Mouse (Mus musculus): ENCODE measurements around the gene Casq2. TPM values are rescaled to one million over a fixed set of nuclear protein-coding genes. Genes with fewer than 3 reads are reported as not detected.

Gene Casq2
- polyA plus RNA-seq, 1 experiment from 2014 or later: 45.9 TPM

- H3K4me1 ChIP-seq (ENCODE audit: control insufficient read depth, insufficient read depth, low read length): no peaks in the 10 kb centered on the region
- H3K4me3 ChIP-seq (replicated peaks; ENCODE audit: low read length): no peak overlapping the region
- H3K4me2 ChIP-seq (ENCODE audit: low read depth, low read length): no peak overlapping the region
- no peaks in the 10 kb centered on the region for H3K9me3 ChIP-seq (replicated peaks; ENCODE audit: control insufficient read depth, low read length)
- no peaks in the 10 kb centered on the region for H3K27me3 ChIP-seq (ENCODE audit: control insufficient read depth, insufficient read depth, low read length)
- 43% methylated on average over 5 of the region's 5 CpGs for WGBS
- no peaks in the 10 kb centered on the region for H3K36me3 ChIP-seq (ENCODE audit: control insufficient read depth, insufficient read depth, low read length)
- H3K9ac ChIP-seq (ENCODE audit: low read length): no peak overlapping the region
- ATAC-seq (ENCODE audit: insufficient read depth, low FRiP score): peak; percentile 56; the same call in 1 of the 2 replicates
- H3K27ac ChIP-seq (ENCODE audit: low read length): peak overlapping the region; percentile 4; the same call in 1 of the 2 replicates
Observed at GRCm38 (mm10) chr3:102095412-102095811, 9.2 kb downstream of the Casq2 start.

GRCm38 (mm10) chr3:102096366-102096765, 10.2 kb downstream of the Casq2 start:
- no peak overlapping the region for H3K4me3 ChIP-seq (replicated peaks; ENCODE audit: low read length)
- H3K4me1 ChIP-seq (ENCODE audit: control insufficient read depth, insufficient read depth, low read length): no peaks in the 10 kb centered on the region
- 89% methylated on average over 8 of the region's 8 CpGs for WGBS
- no peaks in the 10 kb centered on the region for H3K9me3 ChIP-seq (replicated peaks; ENCODE audit: control insufficient read depth, low read length)
- H3K27ac ChIP-seq (ENCODE audit: low read length): 0 out of 2 replicates have a peak overlapping the region, but pooled peaks have one; percentile 4
- no peak overlapping the region for H3K4me2 ChIP-seq (ENCODE audit: low read depth, low read length)
- H3K36me3 ChIP-seq (ENCODE audit: control insufficient read depth, insufficient read depth, low read length): no peaks in the 10 kb centered on the region
- H3K9ac ChIP-seq (ENCODE audit: low read length): no peak overlapping the region
- ATAC-seq (ENCODE audit: insufficient read depth, low FRiP score): no peak
- H3K27me3 ChIP-seq (ENCODE audit: control insufficient read depth, insufficient read depth, low read length): no peaks in the 10 kb centered on the region

- Histone ChIP-seq H3K4me2 (ENCODE audit: low read depth, low read length) (no peak overlapping the region), H3K9ac (ENCODE audit: low read length) (no peak overlapping the region), H3K4me3 (replicated peaks; ENCODE audit: low read length) (no peak overlapping the region), H3K36me3 (ENCODE audit: control insufficient read depth, insufficient read depth, low read length) (no peaks in the 10 kb centered on the region), H3K9me3 (replicated peaks; ENCODE audit: control insufficient read depth, low read length) (no peaks in the 10 kb centered on the region), H3K4me1 (ENCODE audit: control insufficient read depth, insufficient read depth, low read length) (no peaks in the 10 kb centered on the region), H3K27me3 (ENCODE audit: control insufficient read depth, insufficient read depth, low read length) (no peaks in the 10 kb centered on the region), H3K27ac (ENCODE audit: low read length) (no peak overlapping the region)
- ATAC-seq (ENCODE audit: insufficient read depth, low FRiP score): no peak
- WGBS: 90% methylated on average over 2 of the region's 2 CpGs
Observed at GRCm38 (mm10) chr3:102096976-102097375, 10.8 kb downstream of the Casq2 start.

- H3K9ac ChIP-seq (ENCODE audit: low read length): no peak overlapping the region
- H3K9me3 ChIP-seq (replicated peaks; ENCODE audit: control insufficient read depth, low read length): no peaks in the 10 kb centered on the region
- WGBS: 42% methylated on average over 10 of the region's 10 CpGs
- no peak overlapping the region for H3K27ac ChIP-seq (ENCODE audit: low read length)
- H3K27me3 ChIP-seq (ENCODE audit: control insufficient read depth, insufficient read depth, low read length): no peaks in the 10 kb centered on the region
- no peaks in the 10 kb centered on the region for H3K36me3 ChIP-seq (ENCODE audit: control insufficient read depth, insufficient read depth, low read length)
- H3K4me2 ChIP-seq (ENCODE audit: low read depth, low read length): no peak overlapping the region
- no peak overlapping the region for H3K4me3 ChIP-seq (replicated peaks; ENCODE audit: low read length)
- ATAC-seq (ENCODE audit: insufficient read depth, low FRiP score): 0 out of 2 replicates have a peak, but pooled peaks have one; percentile 18
- H3K4me1 ChIP-seq (ENCODE audit: control insufficient read depth, insufficient read depth, low read length): peaks cover 3% of the 10 kb centered on the region; the same call in 1 of the 2 replicates
Observed at GRCm38 (mm10) chr3:102099242-102099641, 13.0 kb downstream of the Casq2 start.

- Histone ChIP-seq H3K27me3 (ENCODE audit: control insufficient read depth, insufficient read depth, low read length) (no peaks in the 10 kb centered on the region), H3K27ac (ENCODE audit: low read length) (no peak overlapping the region), H3K4me3 (replicated peaks; ENCODE audit: low read length) (no peak overlapping the region), H3K9me3 (replicated peaks; ENCODE audit: control insufficient read depth, low read length) (no peaks in the 10 kb centered on the region), H3K36me3 (ENCODE audit: control insufficient read depth, insufficient read depth, low read length) (no peaks in the 10 kb centered on the region), H3K9ac (ENCODE audit: low read length) (no peak overlapping the region), H3K4me2 (ENCODE audit: low read depth, low read length) (no peak overlapping the region), H3K4me1 (ENCODE audit: control insufficient read depth, insufficient read depth, low read length) (peaks cover 3% of the 10 kb centered on the region; the same call in 1 of the 2 replicates)
- ATAC-seq (ENCODE audit: insufficient read depth, low FRiP score): no peak
- WGBS: 86% methylated on average over 3 of the region's 3 CpGs
Observed at GRCm38 (mm10) chr3:102099793-102100192, 13.6 kb downstream of the Casq2 start.

GRCm38 (mm10) chr3:102101445-102101844, 15.2 kb downstream of the Casq2 start:
- no peak overlapping the region for H3K9ac ChIP-seq (ENCODE audit: low read length)
- no peak overlapping the region for H3K27ac ChIP-seq (ENCODE audit: low read length)
- no peak for ATAC-seq (ENCODE audit: insufficient read depth, low FRiP score)
- H3K27me3 ChIP-seq (ENCODE audit: control insufficient read depth, insufficient read depth, low read length): no peaks in the 10 kb centered on the region
- no peaks in the 10 kb centered on the region for H3K9me3 ChIP-seq (replicated peaks; ENCODE audit: control insufficient read depth, low read length)
- no peaks in the 10 kb centered on the region for H3K36me3 ChIP-seq (ENCODE audit: control insufficient read depth, insufficient read depth, low read length)
- peaks cover 3% of the 10 kb centered on the region; the same call in 1 of the 2 replicates for H3K4me1 ChIP-seq (ENCODE audit: control insufficient read depth, insufficient read depth, low read length)
- no peak overlapping the region for H3K4me2 ChIP-seq (ENCODE audit: low read depth, low read length)
- 87% methylated on average over 4 of the region's 4 CpGs for WGBS
- no peak overlapping the region for H3K4me3 ChIP-seq (replicated peaks; ENCODE audit: low read length)

- H3K4me3 ChIP-seq (replicated peaks; ENCODE audit: low read length): no peak overlapping the region
- no peak for ATAC-seq (ENCODE audit: insufficient read depth, low FRiP score)
- no peaks in the 10 kb centered on the region for H3K36me3 ChIP-seq (ENCODE audit: control insufficient read depth, insufficient read depth, low read length)
- no peak overlapping the region for H3K9ac ChIP-seq (ENCODE audit: low read length)
- H3K27ac ChIP-seq (ENCODE audit: low read length): no peak overlapping the region
- H3K4me2 ChIP-seq (ENCODE audit: low read depth, low read length): no peak overlapping the region
- peaks cover 3% of the 10 kb centered on the region; the same call in 1 of the 2 replicates for H3K4me1 ChIP-seq (ENCODE audit: control insufficient read depth, insufficient read depth, low read length)
- no peaks in the 10 kb centered on the region for H3K27me3 ChIP-seq (ENCODE audit: control insufficient read depth, insufficient read depth, low read length)
- WGBS: 56% methylated on average over 9 of the region's 9 CpGs
- no peaks in the 10 kb centered on the region for H3K9me3 ChIP-seq (replicated peaks; ENCODE audit: control insufficient read depth, low read length)
Observed at GRCm38 (mm10) chr3:102103811-102104565, 17.8 kb downstream of the Casq2 start.

- ATAC-seq (ENCODE audit: insufficient read depth, low FRiP score): no peak
- H3K4me2 ChIP-seq (ENCODE audit: low read depth, low read length): no peak overlapping the region
- H3K27ac ChIP-seq (ENCODE audit: low read length): no peak overlapping the region
- H3K36me3 ChIP-seq (ENCODE audit: control insufficient read depth, insufficient read depth, low read length): no peaks in the 10 kb centered on the region
- H3K27me3 ChIP-seq (ENCODE audit: control insufficient read depth, insufficient read depth, low read length): no peaks in the 10 kb centered on the region
- H3K9me3 ChIP-seq (replicated peaks; ENCODE audit: control insufficient read depth, low read length): no peaks in the 10 kb centered on the region
- no peak overlapping the region for H3K9ac ChIP-seq (ENCODE audit: low read length)
- WGBS: 65% methylated on average over 3 of the region's 3 CpGs
- H3K4me3 ChIP-seq (replicated peaks; ENCODE audit: low read length): no peak overlapping the region
- H3K4me1 ChIP-seq (ENCODE audit: control insufficient read depth, insufficient read depth, low read length): peaks cover 3% of the 10 kb centered on the region; the same call in 1 of the 2 replicates
Observed at GRCm38 (mm10) chr3:102108201-102108600, 22.0 kb downstream of the Casq2 start.

- Histone ChIP-seq H3K4me2 (ENCODE audit: low read depth, low read length) (no peak overlapping the region), H3K36me3 (ENCODE audit: control insufficient read depth, insufficient read depth, low read length) (no peaks in the 10 kb centered on the region), H3K9ac (ENCODE audit: low read length) (no peak overlapping the region), H3K27me3 (ENCODE audit: control insufficient read depth, insufficient read depth, low read length) (no peaks in the 10 kb centered on the region), H3K9me3 (replicated peaks; ENCODE audit: control insufficient read depth, low read length) (no peaks in the 10 kb centered on the region), H3K4me3 (replicated peaks; ENCODE audit: low read length) (no peak overlapping the region), H3K4me1 (ENCODE audit: control insufficient read depth, insufficient read depth, low read length) (no peaks in the 10 kb centered on the region), H3K27ac (ENCODE audit: low read length) (no peak overlapping the region)
- no peak for ATAC-seq (ENCODE audit: insufficient read depth, low FRiP score)
- 75% methylated on average over 7 of the region's 7 CpGs for WGBS
Observed at GRCm38 (mm10) chr3:102111979-102112599, 25.9 kb downstream of the Casq2 start.

All from stomach, embryonic 16.5 days (tissue).